Mouse (Mus musculus): ENCODE results near the gene Rplp0.

Rplp0 gene

GRCm38 (mm10) chr5:115550482-115551005, 8.7 kb upstream of the Rplp0 start:
- in situ Hi-C loops (cut with MboI, MseI), result no loop called here

GRCm38 (mm10) chr5:115551386-115551785, 7.9 kb upstream of the Rplp0 start:
- in situ Hi-C loops (cut with MboI, MseI), result no loop called here

GRCm38 (mm10) chr5:115551799-115552198, 7.5 kb upstream of the Rplp0 start:
- in situ Hi-C loops (cut with MboI, MseI), result no loop called here

GRCm38 (mm10) chr5:115553801-115554420, 5.4 kb upstream of the Rplp0 start:
- in situ Hi-C loops (cut with MboI, MseI), result no loop called here

- in situ Hi-C loops (cut with MboI, MseI), result no loop called here
Measured at GRCm38 (mm10) chr5:115554536-115555291, 4.6 kb upstream of the Rplp0 start.

GRCm38 (mm10) chr5:115556217-115556616, 3.0 kb upstream of the Rplp0 start:
- in situ Hi-C loops (cut with MboI, MseI), result no loop called here

- in situ Hi-C loops (cut with MboI, MseI), result no loop called here
Measured at GRCm38 (mm10) chr5:115558182-115558794, 979 bp upstream of the Rplp0 start.

- in situ Hi-C loops (cut with MboI, MseI), result no loop called here
Measured at GRCm38 (mm10) chr5:115560336-115560905, 1.2 kb downstream of the Rplp0 start.

GRCm38 (mm10) chr5:115563771-115564585, 4.7 kb downstream of the Rplp0 start:
- in situ Hi-C loops (cut with MboI, MseI), result no loop called here

- in situ Hi-C loops (cut with MboI, MseI), result loop anchor here (5.0 kb wide), 1 partner anchor 47 kb away; no protein-coding TSS in a partner anchor
Measured at GRCm38 (mm10) chr5:115564737-115565393, 5.6 kb downstream of the Rplp0 start, which contains the start of gene Gcn1l1. Gene Gcn1l1, plus strand, starts transcription at chr5:115565254.

GRCm38 (mm10) chr5:115565403-115565802, 6.1 kb downstream of the Rplp0 start:
- in situ Hi-C loops (cut with MboI, MseI), result loop anchor here (5.0 kb wide), 1 partner anchor 47 kb away; no protein-coding TSS in a partner anchor

- in situ Hi-C loops (cut with MboI, MseI), result loop anchor here (5.0 kb wide), 1 partner anchor 44 kb away; no protein-coding TSS in a partner anchor
Measured at GRCm38 (mm10) chr5:115568681-115569080, 9.4 kb downstream of the Rplp0 start.

GRCm38 (mm10) chr5:115569308-115569707, 10.0 kb downstream of the Rplp0 start:
- in situ Hi-C loops (cut with MboI, MseI), result loop anchor here (5.0 kb wide), 1 partner anchor 43 kb away; no protein-coding TSS in a partner anchor

- in situ Hi-C loops (cut with MboI, MseI), result loop anchor here (5.0 kb wide), 1 partner anchor 43 kb away; no protein-coding TSS in a partner anchor
Measured at GRCm38 (mm10) chr5:115569721-115570120, 10.5 kb downstream of the Rplp0 start.

- in situ Hi-C loops (cut with MboI, MseI), result no loop called here
Measured at GRCm38 (mm10) chr5:115571086-115571485, 11.8 kb downstream of the Rplp0 start.

GRCm38 (mm10) chr5:115572679-115573535, 13.6 kb downstream of the Rplp0 start:
- in situ Hi-C loops (cut with MboI, MseI), result no loop called here

GRCm38 (mm10) chr5:115574992-115575391, 15.7 kb downstream of the Rplp0 start:
- in situ Hi-C loops (cut with MboI, MseI), result loop anchor here (5.0 kb wide), 1 partner anchor 818 kb away; no protein-coding TSS in a partner anchor

GRCm38 (mm10) chr5:115577686-115578085, 18.4 kb downstream of the Rplp0 start:
- in situ Hi-C loops (cut with MboI, MseI), result loop anchor here (5.0 kb wide), 1 partner anchor 820 kb away; no protein-coding TSS in a partner anchor

GRCm38 (mm10) chr5:115578922-115579321, 19.7 kb downstream of the Rplp0 start:
- in situ Hi-C loops (cut with MboI, MseI), result loop anchor here (5.0 kb wide), 1 partner anchor 822 kb away; no protein-coding TSS in a partner anchor
